Mouse (Mus musculus) activated CD4-positive, CD25-positive, alpha-beta regulatory T cell, adult 4 months (primary cell): Measurements from ENCODE around the gene Rad51d. TPM values are rescaled to one million over a fixed set of nuclear protein-coding genes. Genes with fewer than 3 reads are reported as not detected.
"Not testable (repeated sequence)": the region's sequence is repeated elsewhere in the genome, so short reads cannot be mapped to it uniquely, and the experiment has no call there.

Source experiments
- ATAC-seq: one replicate; pipeline ENCODE4 v1.8.0; 2017
- polyA plus RNA-seq, 2 experiments: library from polyadenylated mRNA; unstranded; fragments of 100-300 nt; shearing (Covaris generic); gene quantifications; one replicate each; pipeline ENCODE4 v1.2.1; 2017

The Rad51d gene
- polyA plus RNA-seq, 2 experiments from 2014 or later: 21.4 to 28.1 TPM

- no peak for ATAC-seq
Measured at GRCm38 (mm10) chr11:82854111-82854510, 36.3 kb downstream of the Rad51d start.

GRCm38 (mm10) chr11:82852958-82853357 lies 37.5 kb downstream of the Rad51d start:
- no peak for ATAC-seq

- no peak for ATAC-seq
Measured at GRCm38 (mm10) chr11:82852540-82852939, 37.9 kb downstream of the Rad51d start.

GRCm38 (mm10) chr11:82852115-82852514 lies 38.3 kb downstream of the Rad51d start:
- no peak for ATAC-seq

- no peak for ATAC-seq
Measured at GRCm38 (mm10) chr11:82850259-82850658, 40.2 kb downstream of the Rad51d start.

- no peak for ATAC-seq
Measured at GRCm38 (mm10) chr11:82847571-82848000, 42.8 kb downstream of the Rad51d start.

- no peak for ATAC-seq
Measured at GRCm38 (mm10) chr11:82846938-82847337, 43.5 kb downstream of the Rad51d start.

- ATAC-seq: no peak
Measured at GRCm38 (mm10) chr11:82846079-82846436, 44.4 kb downstream of the Rad51d start.

GRCm38 (mm10) chr11:82845415-82846078 lies 44.9 kb downstream of the Rad51d start:
- no peak for ATAC-seq

- no peak for ATAC-seq
Measured at GRCm38 (mm10) chr11:82844771-82845414, 45.5 kb downstream of the Rad51d start.

- ATAC-seq: no peak
Measured at GRCm38 (mm10) chr11:82838511-82838910, 51.9 kb downstream of the Rad51d start.

GRCm38 (mm10) chr11:82837848-82838247 lies 52.6 kb downstream of the Rad51d start:
- no peak for ATAC-seq

GRCm38 (mm10) chr11:82837192-82837591 lies 53.2 kb downstream of the Rad51d start:
- ATAC-seq: no peak

- ATAC-seq: no peak
Measured at GRCm38 (mm10) chr11:82835616-82836432, 54.6 kb downstream of the Rad51d start.

GRCm38 (mm10) chr11:82834359-82834758 lies 56.1 kb downstream of the Rad51d start:
- ATAC-seq: not testable (repeated sequence)

GRCm38 (mm10) chr11:82833929-82834328 lies 56.5 kb downstream of the Rad51d start:
- no peak for ATAC-seq

GRCm38 (mm10) chr11:82832402-82832801 lies 58.0 kb downstream of the Rad51d start:
- ATAC-seq: not testable (repeated sequence)

GRCm38 (mm10) chr11:82831008-82831893 lies 59.2 kb downstream of the Rad51d start:
- no peak for ATAC-seq

- no peak for ATAC-seq
Measured at GRCm38 (mm10) chr11:82826818-82827217, 63.6 kb downstream of the Rad51d start.
